Mouse (Mus musculus) limb, embryonic 13.5 days (tissue): ENCODE data around the gene Adgrb2. TPM values are rescaled to one million over a fixed set of nuclear protein-coding genes. Genes with fewer than 3 reads are reported as not detected.
A peak's percentile ranks its signal among the peaks of the same experiment; 100 is the strongest.

ENCODE experiments used
- ATAC-seq: fragments of 200-750 bp; cut with Nextera tagmentation; 2 replicates; pipeline ENCODE4 v1.8.0; 2017; ENCODE audit warnings: low read depth, moderate number of reproducible peaks, moderate TSS enrichment; ENCODE audit not compliant: low FRiP score
- H3K27ac ChIP-seq: fragments of 300-500 bp; sonication (generic); 2 replicates; pipeline ENCODE4 v1.5.1; 2015; ENCODE audit warnings: inconsistent platforms, mild to moderate bottlenecking, moderate library complexity
- H3K27me3 ChIP-seq: fragments of 300-500 bp; sonication (generic); 2 replicates; pipeline ENCODE4 v1.6.1; 2015; ENCODE audit warnings: mild to moderate bottlenecking, inconsistent platforms
- H3K36me3 ChIP-seq: fragments of 300-500 bp; sonication (generic); 2 replicates; pipeline ENCODE4 v1.6.1; 2015; ENCODE audit warnings: inconsistent platforms, mild to moderate bottlenecking, moderate library complexity
- H3K4me1 ChIP-seq: fragments of 300-500 bp; sonication (generic); 2 replicates; pipeline ENCODE4 v1.6.1; 2015; ENCODE audit warnings: inconsistent platforms
- H3K4me2 ChIP-seq: fragments of 300-500 bp; sonication (generic); replicated peaks from 2 replicates; pipeline ENCODE4 v1.6.1; 2015; ENCODE audit warnings: inconsistent platforms, mild to moderate bottlenecking, moderate library complexity
- H3K4me3 ChIP-seq: fragments of 300-500 bp; sonication (generic); 2 replicates; pipeline ENCODE4 v1.5.1; 2015; ENCODE audit warnings: moderate library complexity, mild to moderate bottlenecking, inconsistent platforms
- H3K9ac ChIP-seq: fragments of 300-500 bp; sonication (generic); 2 replicates; pipeline ENCODE4 v1.6.1; 2015; ENCODE audit warnings: mild to moderate bottlenecking, inconsistent platforms
- H3K9me3 ChIP-seq: fragments of 300-500 bp; sonication (generic); 2 replicates; pipeline ENCODE4 v1.6.1; 2016; ENCODE audit warnings: inconsistent platforms
- WGBS: fragments of 180-500 bp; shearing (Covaris S2); methylation state at CpG from one replicate; pipeline ENCODE4 v1.1.7; 2015; 5-methylcytosine and 5-hydroxymethylcytosine counted together
- polyA plus RNA-seq: library from polyadenylated mRNA; unstranded; fragments of >200 nt; fragmentation: Nextera tagmentation; extraction: Ambion mirVana; gene quantifications from 2 replicates; pipeline ENCODE4 v1.2.1, GENCODE M21; 2015

Gene Adgrb2
- polyA plus RNA-seq: 4.0 and 4.8 TPM in 2 replicates

DNA sequence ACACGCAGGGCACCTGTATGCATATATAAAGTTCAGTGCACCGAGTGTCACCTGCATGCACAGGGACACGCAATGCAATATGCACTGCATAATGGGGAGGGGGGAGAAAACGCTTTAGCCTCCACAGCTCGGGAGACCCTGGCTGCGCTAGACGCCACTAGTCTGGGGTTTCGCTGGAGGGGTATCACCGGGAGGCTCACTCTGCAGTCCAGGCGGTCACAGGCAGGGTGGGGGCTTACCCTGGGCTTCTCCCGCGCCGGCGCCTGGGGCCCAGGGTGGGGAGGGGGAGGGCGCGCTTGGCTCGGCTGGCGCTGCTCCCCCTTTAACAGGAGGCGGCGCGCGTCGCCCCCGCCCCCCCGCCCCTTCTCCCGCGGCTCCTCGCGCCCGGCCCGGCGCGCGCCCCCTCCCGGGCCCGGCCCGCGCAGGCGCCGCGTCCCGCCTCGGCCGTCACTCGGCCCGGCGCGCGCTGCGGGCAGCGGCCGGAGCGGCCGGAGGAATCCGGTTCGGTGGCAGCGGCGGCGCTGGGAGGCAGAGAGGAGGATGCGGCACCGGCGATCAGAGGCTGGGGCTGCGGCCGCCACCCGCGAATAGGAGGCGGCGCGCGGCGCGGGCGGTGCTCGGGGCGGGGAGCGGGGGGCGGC, at the start of gene Adgrb2:
Gene Adgrb2, plus strand, starts transcription at position 450 of the 641 bp plus-strand sequence.
- no peaks in the 10 kb centered on the region for H3K9me3 ChIP-seq
- H3K27ac ChIP-seq: no peak within 1 kb of the TSS
- H3K36me3 ChIP-seq: no peaks in the 10 kb centered on the region
- H3K4me1 ChIP-seq: peaks cover 57% of the 10 kb centered on the region
- H3K27me3 ChIP-seq: peaks cover 89% of the 10 kb centered on the region
- peak within 1 kb of the TSS; percentile 77 for H3K9ac ChIP-seq
- peak within 1 kb of the TSS; percentile 84 for H3K4me2 ChIP-seq
- peak within 1 kb of the TSS; percentile 67 for H3K4me3 ChIP-seq
- WGBS: under 1% methylated on average over 35 of the region's 77 CpGs
- peak; percentile 33 for ATAC-seq

DNA sequence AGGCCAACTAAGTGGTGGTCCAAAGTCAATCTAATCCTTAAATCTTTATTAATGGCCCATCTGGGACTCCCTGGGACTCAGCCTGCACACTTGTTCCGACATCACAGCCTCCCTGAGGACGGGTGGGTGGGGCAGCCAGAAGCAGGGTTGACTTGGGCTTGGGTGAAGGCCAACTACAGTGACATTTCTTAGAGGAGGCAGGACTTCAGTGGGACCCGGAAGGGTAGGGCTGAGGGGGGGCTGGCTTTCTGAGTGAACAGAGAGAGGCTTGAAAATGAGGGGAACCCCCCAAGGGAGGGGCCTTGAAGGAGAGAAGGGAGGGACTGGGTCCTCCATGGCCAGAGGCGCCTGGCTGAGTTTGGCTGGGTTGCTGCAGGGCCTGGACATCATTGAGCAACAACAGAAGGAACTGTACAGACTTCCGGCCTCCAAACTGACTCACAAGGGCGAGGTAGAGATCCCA, 33.3 kb upstream of the Adgrb2 start:
- Histone ChIP-seq H3K27me3 (no peaks in the 10 kb centered on the region), H3K4me2 (no peak overlapping the region), H3K4me3 (no peak overlapping the region), H3K27ac (no peak overlapping the region), H3K9ac (no peak overlapping the region), H3K9me3 (no peaks in the 10 kb centered on the region), H3K4me1 (0 out of 2 replicates have a peak, but pooled peaks cover 3% of the 10 kb centered on the region), H3K36me3 (no peaks in the 10 kb centered on the region)
- no peak for ATAC-seq
- 66% methylated on average over 6 of the region's 6 CpGs for WGBS

DNA sequence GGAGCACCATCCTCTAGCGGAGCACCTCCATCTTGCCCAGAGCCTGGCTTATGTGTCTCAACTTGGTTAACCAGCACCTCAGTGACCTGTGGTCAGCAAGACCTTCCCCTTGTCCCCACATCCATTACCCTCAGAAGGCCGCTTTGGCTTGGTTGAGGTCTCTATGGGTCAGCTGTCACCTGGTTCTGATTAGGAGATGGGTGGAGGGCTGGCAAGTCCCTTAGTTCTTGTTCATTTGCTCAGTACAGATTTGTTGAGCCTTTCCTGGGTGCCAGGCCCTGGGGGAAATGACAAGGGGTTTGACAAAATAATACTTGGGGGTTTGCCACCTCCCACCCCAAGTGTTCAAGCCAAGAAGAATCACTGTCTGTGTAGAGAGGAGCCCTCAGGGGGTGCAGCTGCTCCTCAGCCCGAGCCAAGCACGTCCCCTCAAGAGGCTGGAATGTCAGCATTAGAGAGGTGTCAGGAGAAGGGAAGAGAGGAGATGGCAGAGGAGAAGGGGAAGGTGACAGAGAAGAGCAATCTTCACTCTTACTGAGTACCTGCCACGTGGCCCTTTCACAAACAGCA, 32.3 kb upstream of the Adgrb2 start:
- H3K9me3 ChIP-seq: no peaks in the 10 kb centered on the region
- no peak overlapping the region for H3K4me3 ChIP-seq
- H3K27ac ChIP-seq: no peak overlapping the region
- 39% methylated on average over 5 of the region's 5 CpGs for WGBS
- no peaks in the 10 kb centered on the region for H3K36me3 ChIP-seq
- H3K4me2 ChIP-seq: no peak overlapping the region
- H3K9ac ChIP-seq: no peak overlapping the region
- no peak for ATAC-seq
- H3K4me1 ChIP-seq: peaks cover 7% of the 10 kb centered on the region; the same call in 1 of the 2 replicates
- no peaks in the 10 kb centered on the region for H3K27me3 ChIP-seq

DNA sequence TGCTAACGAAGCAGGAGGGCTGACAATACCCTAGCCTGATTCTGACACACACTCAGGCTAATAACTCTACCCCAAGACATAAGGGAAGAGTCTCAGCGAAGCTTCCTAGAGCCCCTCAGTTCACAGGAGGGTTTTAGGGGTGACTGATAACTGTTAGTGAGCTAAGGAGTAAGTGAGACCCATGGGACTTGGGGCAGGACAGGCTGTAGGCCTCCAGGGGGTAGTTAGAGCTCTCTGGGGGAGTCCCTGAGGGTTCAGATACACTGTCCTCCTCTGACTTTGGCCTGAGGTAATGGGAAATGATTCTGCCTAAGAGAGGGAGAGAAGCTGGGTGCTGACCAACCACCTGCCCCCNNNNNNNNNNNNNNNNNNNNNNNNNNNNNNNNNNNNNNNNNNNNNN, 30.1 kb upstream of the Adgrb2 start:
- no peak for ATAC-seq
- WGBS: 61% methylated on average over 2 of the region's 2 CpGs

DNA sequence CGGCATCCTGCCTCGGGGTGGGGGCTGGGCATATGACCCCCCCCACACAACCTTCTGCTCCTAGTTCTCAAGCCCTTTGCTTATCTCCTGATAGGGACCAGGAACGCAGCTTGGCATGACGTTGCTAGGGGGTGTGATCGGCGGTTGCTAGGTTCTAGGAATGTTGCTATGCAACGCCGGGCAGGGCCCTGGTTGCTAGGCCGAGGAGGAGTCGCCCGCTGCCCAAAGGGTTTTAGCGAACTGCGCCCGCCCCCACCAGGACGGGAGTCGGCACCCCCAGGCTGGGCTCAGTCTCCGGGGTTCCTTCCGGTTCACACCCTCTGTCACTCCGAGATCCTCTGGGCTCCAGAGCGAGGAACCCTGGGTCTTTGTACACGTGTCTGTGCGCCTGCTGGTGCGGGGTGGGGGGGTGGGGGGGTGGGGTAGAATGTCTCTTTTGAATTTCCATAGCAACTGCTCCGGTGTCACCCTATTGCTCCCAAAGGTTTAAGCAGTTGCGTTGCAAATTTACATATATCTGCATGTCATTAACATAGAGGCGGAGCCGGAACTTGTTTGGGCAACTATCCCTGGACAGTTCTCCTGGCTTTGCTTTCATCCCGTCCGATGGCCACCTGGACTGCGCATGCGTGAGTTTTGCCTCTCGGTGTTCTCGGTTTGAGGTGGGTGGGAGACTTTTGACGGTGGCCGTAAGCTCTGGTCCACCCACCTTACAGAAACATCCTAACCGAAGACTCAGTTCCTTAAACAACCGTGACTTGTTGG, 24.3 kb upstream of the Adgrb2 start:
- Histone ChIP-seq H3K36me3 (no peaks in the 10 kb centered on the region), H3K9ac (peak overlapping the region; percentile 54), H3K9me3 (no peaks in the 10 kb centered on the region), H3K27ac (no peak overlapping the region), H3K4me2 (peak overlapping the region; percentile 95), H3K4me3 (peak overlapping the region; percentile 50), H3K4me1 (peaks cover 13% of the 10 kb centered on the region), H3K27me3 (peaks cover 11% of the 10 kb centered on the region)
- 2% methylated on average over 37 of the region's 37 CpGs for WGBS
- ATAC-seq: peak; percentile 68; the same call in 1 of the 2 replicates

More for the DNA sequence above, 30.1 kb upstream of the Adgrb2 start:
- H3K4me2 ChIP-seq: no peak overlapping the region
- H3K36me3 ChIP-seq: no peaks in the 10 kb centered on the region
- H3K4me1 ChIP-seq: peaks cover 7% of the 10 kb centered on the region; the same call in 1 of the 2 replicates
- no peaks in the 10 kb centered on the region for H3K9me3 ChIP-seq
- no peak overlapping the region for H3K4me3 ChIP-seq
- no peak overlapping the region for H3K9ac ChIP-seq
- H3K27me3 ChIP-seq: no peaks in the 10 kb centered on the region
- H3K27ac ChIP-seq: no peak overlapping the region

GRCm38 (mm10) chr4:129965294-129965693, 19.4 kb upstream of the Adgrb2 start:
- H3K4me2 ChIP-seq: no peak overlapping the region
- no peak for ATAC-seq
- H3K9ac ChIP-seq: no peak overlapping the region
- H3K27ac ChIP-seq: no peak overlapping the region
- no peak overlapping the region for H3K4me3 ChIP-seq
- no peaks in the 10 kb centered on the region for H3K9me3 ChIP-seq
- H3K4me1 ChIP-seq: peaks cover 15% of the 10 kb centered on the region
- H3K27me3 ChIP-seq: peaks cover 17% of the 10 kb centered on the region
- WGBS: 74% methylated on average over 11 of the region's 11 CpGs
- H3K36me3 ChIP-seq: no peaks in the 10 kb centered on the region

GRCm38 (mm10) chr4:129966201-129966600, 18.5 kb upstream of the Adgrb2 start:
- Histone ChIP-seq H3K4me1 (peaks cover 12% of the 10 kb centered on the region), H3K9me3 (no peaks in the 10 kb centered on the region), H3K4me2 (no peak overlapping the region), H3K27me3 (peaks cover 18% of the 10 kb centered on the region), H3K4me3 (no peak overlapping the region), H3K36me3 (no peaks in the 10 kb centered on the region), H3K27ac (no peak overlapping the region), H3K9ac (no peak overlapping the region)
- 38% methylated on average over 10 of the region's 10 CpGs for WGBS
- ATAC-seq: no peak

DNA sequence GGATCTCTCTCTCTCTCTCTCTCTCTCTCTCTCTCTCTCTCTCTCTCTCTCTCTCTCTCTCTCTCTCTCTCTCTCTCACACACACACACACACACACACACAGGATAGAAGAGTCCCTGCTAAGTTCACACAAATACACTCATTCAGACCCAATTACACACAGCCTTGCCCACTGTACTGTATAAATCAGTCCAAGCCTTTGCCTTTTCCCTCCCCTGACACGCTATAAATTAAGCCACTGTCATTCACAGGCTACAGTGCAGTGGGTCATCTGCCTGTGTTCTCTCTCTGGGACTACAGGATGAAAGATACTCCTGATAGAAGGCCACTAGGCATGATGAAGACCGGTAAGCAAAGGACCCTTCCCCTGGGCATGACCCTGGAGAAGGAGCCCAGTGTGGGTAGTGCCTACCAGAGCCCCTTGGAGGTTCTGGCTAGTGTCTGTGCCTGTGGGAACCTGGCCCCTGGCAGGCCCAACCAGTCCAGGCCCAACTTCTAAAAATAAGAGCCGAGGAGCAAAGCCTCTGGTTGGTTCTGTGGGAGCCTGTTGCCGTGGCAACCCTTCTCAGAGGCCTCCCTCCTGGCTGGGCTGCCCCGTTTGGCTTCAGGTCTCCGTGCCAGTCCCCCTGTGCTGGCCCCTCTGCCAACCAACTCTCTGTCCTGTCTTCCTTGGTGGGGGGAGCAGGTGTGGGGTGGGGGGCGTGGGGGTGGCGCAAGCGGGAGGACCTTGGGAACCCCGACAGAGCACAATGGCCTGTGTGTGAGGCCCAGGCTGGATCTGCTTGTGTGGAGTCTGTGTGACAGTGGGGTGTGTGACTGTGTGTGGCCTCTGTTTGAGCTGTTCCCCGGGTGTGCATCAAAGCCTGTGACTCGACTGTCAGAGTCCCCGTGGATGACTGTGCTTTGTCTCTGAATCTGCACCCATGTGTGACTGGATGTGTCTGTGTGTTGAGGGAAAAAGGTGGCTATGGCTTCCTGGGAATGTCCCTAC, 17.4 kb upstream of the Adgrb2 start:
- Histone ChIP-seq H3K4me2 (peak overlapping the region; percentile 19; the same call in 1 of the 2 replicates), H3K9ac (no peak overlapping the region), H3K27ac (no peak overlapping the region; the same call in 1 of the 2 replicates), H3K27me3 (peaks cover 18% of the 10 kb centered on the region), H3K9me3 (no peaks in the 10 kb centered on the region), H3K4me3 (no peak overlapping the region), H3K4me1 (peaks cover 12% of the 10 kb centered on the region), H3K36me3 (no peaks in the 10 kb centered on the region)
- ATAC-seq: peak; percentile 44
- WGBS: 43% methylated on average over 13 of the region's 13 CpGs

DNA sequence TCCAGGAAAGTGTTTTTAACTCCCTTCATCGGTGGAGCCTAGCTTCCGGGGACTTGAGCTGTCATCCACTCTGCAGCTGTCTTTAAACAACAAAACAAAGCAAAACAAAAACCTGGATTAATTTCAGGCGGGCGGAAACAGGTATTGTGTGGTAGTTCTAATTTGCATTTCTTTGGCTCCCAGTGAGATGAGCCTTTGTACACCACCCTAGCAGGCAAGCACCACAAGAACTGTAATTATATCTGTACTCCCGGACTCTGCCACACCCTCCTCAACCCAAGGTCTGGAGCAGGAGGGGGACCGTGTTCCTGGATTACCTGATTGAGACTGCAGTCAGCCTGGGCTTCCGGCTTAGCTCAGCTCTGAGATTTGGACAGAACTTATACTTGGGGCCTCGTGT, 14.5 kb upstream of the Adgrb2 start:
- no peak for ATAC-seq
- Histone ChIP-seq H3K27me3 (peaks cover 44% of the 10 kb centered on the region), H3K36me3 (no peaks in the 10 kb centered on the region), H3K27ac (no peak overlapping the region), H3K4me3 (no peak overlapping the region), H3K9me3 (no peaks in the 10 kb centered on the region), H3K9ac (no peak overlapping the region), H3K4me2 (no peak overlapping the region), H3K4me1 (peaks cover 12% of the 10 kb centered on the region)
- WGBS: 62% methylated on average over 8 of the region's 8 CpGs

GRCm38 (mm10) chr4:129970861-129971260, 13.8 kb upstream of the Adgrb2 start:
- Histone ChIP-seq H3K4me3 (no peak overlapping the region), H3K4me2 (no peak overlapping the region), H3K27ac (no peak overlapping the region), H3K9ac (no peak overlapping the region), H3K4me1 (peaks cover 12% of the 10 kb centered on the region), H3K27me3 (peaks cover 44% of the 10 kb centered on the region), H3K9me3 (no peaks in the 10 kb centered on the region), H3K36me3 (no peaks in the 10 kb centered on the region)
- no peak for ATAC-seq
- WGBS: 81% methylated on average over 11 of the region's 11 CpGs

DNA sequence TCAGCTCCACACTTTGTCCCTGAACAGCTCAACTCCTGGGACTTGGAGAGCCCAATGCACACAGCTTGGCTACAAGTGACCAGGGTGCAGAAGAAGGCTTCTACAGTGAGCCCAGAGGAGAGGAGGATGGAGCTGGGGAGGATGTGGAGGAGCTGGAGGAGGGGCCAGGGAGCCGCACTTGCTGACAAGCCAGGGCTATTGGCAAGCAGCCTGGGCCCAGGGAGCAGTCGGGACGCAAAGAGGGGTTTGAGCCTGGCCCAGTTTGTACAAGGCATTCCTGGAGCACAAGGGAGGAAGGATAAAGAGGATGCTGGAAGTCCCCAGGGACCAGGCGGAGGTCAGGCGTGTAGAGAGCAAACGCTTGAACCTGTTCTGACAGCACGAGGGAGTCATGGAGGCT, 12.7 kb upstream of the Adgrb2 start:
- Histone ChIP-seq H3K36me3 (no peaks in the 10 kb centered on the region), H3K4me3 (no peak overlapping the region), H3K27me3 (peaks cover 48% of the 10 kb centered on the region), H3K27ac (no peak overlapping the region), H3K9ac (no peak overlapping the region), H3K4me1 (peaks cover 12% of the 10 kb centered on the region), H3K4me2 (no peak overlapping the region), H3K9me3 (no peaks in the 10 kb centered on the region)
- ATAC-seq: no peak
- 44% methylated on average over 7 of the region's 7 CpGs for WGBS
